Mouse (Mus musculus): Measurements from ENCODE around the gene Cers1.
A peak's percentile ranks its signal among the peaks of the same experiment; 100 is the strongest.

Gene Cers1

DNA sequence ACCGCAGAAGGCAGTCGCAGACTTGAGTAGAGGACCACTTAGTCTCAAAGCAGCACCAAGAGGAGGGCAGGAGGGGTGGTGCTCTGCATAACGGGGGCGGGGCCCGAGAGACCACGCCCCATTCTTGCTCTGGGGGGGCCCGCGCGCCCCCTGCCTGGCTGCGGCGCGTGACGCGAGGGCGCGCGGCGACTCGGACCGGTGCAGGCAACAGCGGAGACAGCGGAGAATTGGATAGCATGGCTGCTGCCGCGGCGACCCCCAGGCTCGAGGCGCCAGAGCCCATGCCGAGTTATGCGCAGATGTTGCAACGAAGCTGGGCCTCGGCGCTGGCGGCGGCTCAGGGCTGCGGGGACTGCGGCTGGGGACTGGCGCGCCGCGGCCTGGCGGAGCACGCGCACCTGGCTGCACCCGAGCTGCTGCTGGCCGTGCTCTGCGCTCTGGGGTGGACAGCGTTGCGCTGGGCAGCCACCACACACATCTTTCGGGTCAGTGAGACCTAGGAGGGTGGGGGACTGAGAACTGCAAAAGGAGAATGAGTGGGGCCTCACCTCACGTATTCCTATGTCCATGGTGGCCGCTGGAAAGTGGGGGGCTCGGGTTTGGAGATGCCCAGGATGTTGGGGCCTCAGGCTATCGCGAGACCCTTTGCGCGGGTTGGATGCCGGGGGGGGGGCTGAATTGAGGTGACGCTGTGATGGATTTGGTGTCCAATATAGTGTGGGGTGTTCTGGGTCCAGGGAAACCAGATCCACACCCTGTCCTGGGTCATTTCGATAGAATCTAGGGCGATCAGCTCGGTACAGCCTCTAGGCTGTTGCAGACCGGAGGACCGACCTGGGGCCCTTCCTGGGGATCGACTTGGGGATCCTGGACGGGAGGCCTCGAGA is at the start of gene Cers1:
Gene Cers1 (plus strand): TSS at position 152 of the 887 bp plus-strand sequence.
- no peak for DNase-seq (ENCODE audit: low read depth in 2 of 2, low spot score in 2 of 2)

DNA sequence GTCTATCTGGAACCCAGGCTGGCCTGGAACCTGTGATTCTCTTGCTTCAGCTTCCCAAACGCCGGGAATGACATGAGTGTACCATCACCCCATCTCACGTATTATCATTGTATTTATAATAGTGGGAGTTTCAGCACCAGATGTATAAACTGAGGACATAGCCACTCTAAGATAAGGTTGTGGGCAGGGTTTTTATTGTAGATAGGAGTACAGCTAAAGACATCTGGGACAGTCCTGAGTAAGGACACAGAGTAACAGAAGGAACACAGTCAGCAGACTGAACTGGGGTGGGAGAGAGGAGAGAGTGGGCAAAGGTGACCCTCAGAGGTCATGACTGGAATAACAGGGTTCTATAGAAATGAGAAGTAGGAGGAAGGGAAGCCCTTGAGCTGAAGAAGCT is 47.9 kb upstream of the Cers1 start:
- DNase-seq (ENCODE audit: low read depth in 2 of 2, low spot score in 2 of 2), result no peak

GRCm38 (mm10) chr8:70268311-70268710 is 47.3 kb upstream of the Cers1 start:
- DNase-seq (ENCODE audit: low read depth in 2 of 2, low spot score in 2 of 2), result no peak

DNA sequence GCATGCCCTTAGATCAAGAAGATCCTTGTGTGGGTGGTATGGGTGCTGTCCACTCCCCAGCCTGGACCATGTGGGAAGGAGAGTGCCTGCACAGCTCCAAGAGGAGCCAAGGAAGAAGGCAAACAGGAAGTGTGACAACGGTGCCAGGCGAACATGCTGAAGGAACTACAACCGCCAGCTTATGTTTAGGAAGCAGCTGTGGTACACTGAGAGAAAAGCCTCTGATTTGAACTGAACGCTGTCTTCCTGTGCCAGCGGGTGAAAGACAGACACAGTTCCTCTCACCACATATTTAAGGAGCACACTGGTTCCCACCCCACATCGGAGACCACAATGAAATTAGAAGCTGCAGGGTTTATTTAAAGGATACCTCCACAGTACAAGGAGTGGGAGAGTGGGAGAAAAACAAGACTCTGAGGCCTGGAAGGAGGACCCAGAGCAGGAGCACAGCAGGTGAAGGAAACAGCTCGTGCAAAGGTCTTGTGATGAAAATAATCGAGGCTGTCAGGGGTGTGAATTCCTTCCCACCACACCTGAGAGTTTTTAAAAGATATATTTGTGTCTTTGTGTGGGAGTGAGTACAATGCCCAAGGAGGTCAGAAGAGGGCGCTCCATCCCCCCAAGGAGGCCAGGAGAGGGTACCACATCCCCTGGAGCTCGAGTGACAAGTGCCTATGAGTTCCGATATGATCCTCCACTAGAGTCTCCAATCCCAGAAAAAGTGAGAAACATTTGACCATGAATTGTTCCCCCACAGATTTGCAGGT is 46.6 kb upstream of the Cers1 start:
- peak in 1 of 2 experiments; percentile 20 for DNase-seq (ENCODE audit: low read depth in 2 of 2, low spot score in 2 of 2)

DNA sequence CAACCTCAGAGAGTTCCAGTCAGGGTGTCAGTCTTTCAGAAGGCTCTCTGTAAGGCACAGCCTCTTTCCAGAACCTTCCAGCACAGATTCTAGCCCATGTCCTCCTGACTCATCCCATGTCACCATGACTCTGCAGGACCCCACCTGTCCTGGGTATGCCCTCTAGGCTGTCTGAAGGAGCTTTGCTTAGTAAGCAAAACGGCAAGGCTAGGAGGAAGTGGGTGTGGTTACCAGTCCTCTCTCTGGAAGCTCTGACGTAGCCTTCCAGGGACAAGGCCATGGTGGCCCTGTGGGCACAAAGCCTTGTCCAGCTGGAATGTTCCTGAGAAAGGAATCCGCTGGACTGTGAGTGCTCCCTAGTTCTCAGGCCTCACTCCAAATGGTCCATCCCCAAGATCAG is 42.6 kb upstream of the Cers1 start:
- DNase-seq (ENCODE audit: low read depth in 2 of 2, low spot score in 2 of 2), result no peak

DNA sequence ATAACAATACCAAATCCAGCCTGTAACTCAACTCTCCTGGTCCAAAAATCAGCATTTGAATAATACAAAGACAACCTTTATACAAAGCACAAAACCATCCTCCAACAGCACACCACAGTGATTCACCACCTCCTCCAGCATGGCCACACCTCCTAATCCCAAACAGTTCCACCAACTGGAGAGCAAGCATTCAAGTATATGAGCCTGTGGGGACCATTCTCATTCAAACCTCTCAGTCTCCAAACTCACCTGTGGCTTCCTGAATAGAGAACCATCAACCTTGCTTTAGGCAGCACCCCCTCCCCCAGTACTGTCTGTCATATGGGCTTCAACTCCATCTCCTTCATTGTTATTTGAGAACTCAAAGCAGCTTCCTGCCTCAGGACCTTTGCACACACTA is 41.2 kb upstream of the Cers1 start:
- no peak for DNase-seq (ENCODE audit: low read depth in 2 of 2, low spot score in 2 of 2)

DNA sequence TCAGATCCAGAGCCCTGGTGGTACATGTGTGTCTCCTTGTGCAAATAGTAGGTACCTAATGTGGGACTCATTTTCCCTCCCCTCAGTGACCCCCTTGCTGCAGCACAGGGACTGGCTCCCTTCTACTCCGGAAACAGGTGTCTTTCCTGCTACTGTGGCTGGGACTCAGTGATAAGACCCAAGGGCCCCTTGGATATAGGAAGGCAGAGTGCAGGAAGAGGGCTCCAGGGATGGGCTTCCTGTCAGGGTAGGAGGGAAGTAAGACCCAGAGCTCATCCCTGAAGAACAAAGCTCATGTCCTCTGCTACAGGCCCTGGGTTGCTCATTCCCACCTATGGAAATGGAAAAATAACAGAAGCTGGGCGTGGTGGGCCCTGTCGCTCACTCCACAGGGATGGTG is 39.1 kb upstream of the Cers1 start:
- DNase-seq (ENCODE audit: low read depth in 2 of 2, low spot score in 2 of 2), result no peak

DNA sequence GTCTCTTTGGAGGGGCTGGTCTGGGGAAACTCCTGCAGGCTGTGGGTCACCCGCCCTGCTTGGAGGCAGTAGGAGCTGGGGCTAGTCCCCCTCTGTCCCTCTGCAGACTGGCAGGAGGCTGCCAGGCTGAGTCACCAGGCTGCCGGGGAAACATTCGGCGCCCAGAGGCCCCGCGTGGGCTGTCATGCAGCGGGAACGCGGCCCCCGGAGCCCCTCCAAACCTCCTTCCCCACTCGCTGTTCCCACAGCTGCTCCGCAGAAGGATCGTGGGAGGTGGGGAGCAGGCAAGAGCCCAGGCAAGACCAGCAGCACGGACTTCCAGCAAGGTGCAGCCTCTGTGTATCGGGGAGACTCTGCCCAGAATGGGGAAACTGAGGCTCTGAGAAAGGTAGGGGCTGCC is 37.4 kb upstream of the Cers1 start:
- DNase-seq (ENCODE audit: low read depth in 2 of 2, low spot score in 2 of 2), result no peak

GRCm38 (mm10) chr8:70279266-70279665 is 36.3 kb upstream of the Cers1 start:
- no peak for DNase-seq (ENCODE audit: low read depth in 2 of 2, low spot score in 2 of 2)

- no peak for DNase-seq (ENCODE audit: low read depth in 2 of 2, low spot score in 2 of 2)
Measured at GRCm38 (mm10) chr8:70281001-70281400, 34.6 kb upstream of the Cers1 start.

DNA sequence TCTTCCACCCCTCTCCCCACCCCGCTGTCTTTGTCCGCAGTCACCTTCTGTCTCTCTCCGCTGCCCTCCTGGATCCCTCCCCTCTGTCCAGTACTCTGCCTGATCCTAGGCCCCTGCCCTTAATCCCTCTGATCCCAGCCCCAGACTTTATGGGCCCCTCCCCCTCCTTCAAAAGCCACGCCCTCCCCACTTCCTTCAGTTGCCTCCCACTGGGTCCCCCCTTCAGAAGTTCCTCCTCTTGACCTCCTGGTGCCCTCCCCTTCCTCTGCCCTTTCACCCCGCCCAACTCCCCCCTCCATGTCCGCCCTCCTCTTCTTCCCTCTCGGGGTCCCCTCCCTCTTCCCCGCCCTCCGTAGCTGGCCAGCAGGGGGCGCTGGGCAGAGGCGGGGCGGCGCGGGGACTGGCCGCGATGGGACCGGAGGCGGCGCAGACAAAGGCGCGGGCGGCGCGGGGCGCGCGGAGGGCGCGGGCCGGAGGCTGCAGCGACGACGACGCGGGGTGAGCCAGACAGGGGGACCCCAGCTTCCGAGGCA is 32.9 kb upstream of the Cers1 start, which contains the start of gene Homer3:
Gene Homer3 (plus strand): TSS at position 225 of the 533 bp plus-strand sequence.
- DNase-seq (ENCODE audit: low read depth in 2 of 2, low spot score in 2 of 2), result peak; percentile 80

- no peak for DNase-seq (ENCODE audit: low read depth in 2 of 2, low spot score in 2 of 2)
Measured at GRCm38 (mm10) chr8:70283136-70284077, 32.2 kb upstream of the Cers1 start.

GRCm38 (mm10) chr8:70284421-70284820 is 31.2 kb upstream of the Cers1 start:
- DNase-seq (ENCODE audit: low read depth in 2 of 2, low spot score in 2 of 2), result no peak

- DNase-seq (ENCODE audit: low read depth in 2 of 2, low spot score in 2 of 2), result no peak
Measured at GRCm38 (mm10) chr8:70285304-70285703, 30.3 kb upstream of the Cers1 start.

GRCm38 (mm10) chr8:70286737-70287136 is 28.8 kb upstream of the Cers1 start:
- DNase-seq (ENCODE audit: low read depth in 2 of 2, low spot score in 2 of 2), result peak in 1 of 2 experiments; percentile 38

DNA sequence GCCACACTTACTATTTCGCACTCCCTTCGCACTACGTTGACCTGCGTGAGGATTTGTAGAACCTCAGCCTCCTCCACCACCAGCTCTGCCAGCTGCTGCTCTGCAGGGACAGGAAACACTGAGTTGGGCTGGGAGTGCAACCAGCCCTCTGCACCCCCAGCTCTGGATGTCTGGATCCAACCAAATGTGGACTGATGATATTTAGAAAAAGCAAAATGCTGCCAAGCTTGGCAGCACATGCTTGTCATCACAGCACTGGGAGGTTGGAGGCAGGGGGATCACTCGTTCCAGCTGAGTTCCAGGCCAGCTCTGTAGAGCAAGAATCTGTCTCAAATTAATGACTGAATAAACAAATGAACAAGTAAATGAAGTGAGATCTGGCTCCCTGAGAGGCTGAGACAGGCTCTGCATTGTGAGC is 21.6 kb upstream of the Cers1 start:
- DNase-seq (ENCODE audit: low read depth in 2 of 2, low spot score in 2 of 2), result no peak

- DNase-seq (ENCODE audit: low read depth in 2 of 2, low spot score in 2 of 2), result no peak
Measured at GRCm38 (mm10) chr8:70300881-70301280, 14.7 kb upstream of the Cers1 start.

- peak; percentile 84 to 90 for DNase-seq (ENCODE audit: low read depth in 2 of 2, low spot score in 2 of 2)
Measured at GRCm38 (mm10) chr8:70302358-70302890, 13.2 kb upstream of the Cers1 start, which contains the start of the genes Ddx49 and Cope. Ddx49 (minus strand) TSS chr8:70302489. Cope (plus strand) TSS chr8:70302518.

GRCm38 (mm10) chr8:70302901-70303300 is 12.7 kb upstream of the Cers1 start:
- no peak for DNase-seq (ENCODE audit: low read depth in 2 of 2, low spot score in 2 of 2)

DNA sequence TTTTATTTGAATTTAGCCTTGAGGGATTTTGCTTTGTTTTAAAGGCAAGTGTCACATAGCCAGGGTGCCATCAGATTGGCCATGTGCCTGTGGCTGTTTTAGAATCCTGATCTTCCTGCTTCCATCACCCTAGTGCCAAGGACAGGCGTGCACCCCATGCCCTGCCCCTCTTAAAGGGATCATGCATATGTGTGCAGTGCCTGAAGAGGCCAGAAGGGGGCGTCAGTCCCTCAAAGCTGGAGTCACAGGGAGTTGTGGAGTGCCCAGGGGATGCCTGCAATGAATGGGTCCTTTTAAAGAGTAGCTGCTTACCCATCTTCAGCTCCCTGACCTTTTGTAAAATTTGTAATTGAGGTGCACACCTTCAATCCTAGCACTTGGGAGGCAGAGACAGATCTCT is 6.3 kb upstream of the Cers1 start:
- DNase-seq (ENCODE audit: low read depth in 2 of 2, low spot score in 2 of 2), result peak; percentile 22 to 27
